Mouse (Mus musculus) hematopoietic stem cell, adult 5-6 weeks (primary cell): ENCODE results near the gene Pqlc3. TPM values are rescaled to one million over a fixed set of nuclear protein-coding genes. Genes with fewer than 3 reads are reported as not detected.

ENCODE experiments used
- total RNA-seq: library from RNA; stranded (forward); fragments of 172-1452, 232-1000 nt; gene quantifications from 2 replicates; pipeline ENCODE4 v1.2.3, GENCODE M21; 2017

Gene Pqlc3
- total RNA-seq, 1 experiment from 2014 or later = 31.6 TPM

Other genes starting within 250 kb of the Pqlc3 start
- gene Greb1, start 199.5 kb downstream of the Pqlc3 start, total RNA-seq = not detected in 2 replicates
- 39.3 and 63.5 TPM in 2 replicates for gene E2f6, start 189.4 kb downstream of the Pqlc3 start, total RNA-seq
- gene Rock2, start 105.5 kb downstream of the Pqlc3 start, total RNA-seq = 113 and 124 TPM in 2 replicates
- gene 2410004P03Rik, start 11.3 kb upstream of the Pqlc3 start, total RNA-seq = 0.99 and 1.2 TPM in 2 replicates
- gene Kcnf1, start 176.5 kb upstream of the Pqlc3 start, total RNA-seq = not detected in 2 replicates